Comparison of ENCODE assay signal across 8 mouse cellular contexts in the genomic region with DNA sequence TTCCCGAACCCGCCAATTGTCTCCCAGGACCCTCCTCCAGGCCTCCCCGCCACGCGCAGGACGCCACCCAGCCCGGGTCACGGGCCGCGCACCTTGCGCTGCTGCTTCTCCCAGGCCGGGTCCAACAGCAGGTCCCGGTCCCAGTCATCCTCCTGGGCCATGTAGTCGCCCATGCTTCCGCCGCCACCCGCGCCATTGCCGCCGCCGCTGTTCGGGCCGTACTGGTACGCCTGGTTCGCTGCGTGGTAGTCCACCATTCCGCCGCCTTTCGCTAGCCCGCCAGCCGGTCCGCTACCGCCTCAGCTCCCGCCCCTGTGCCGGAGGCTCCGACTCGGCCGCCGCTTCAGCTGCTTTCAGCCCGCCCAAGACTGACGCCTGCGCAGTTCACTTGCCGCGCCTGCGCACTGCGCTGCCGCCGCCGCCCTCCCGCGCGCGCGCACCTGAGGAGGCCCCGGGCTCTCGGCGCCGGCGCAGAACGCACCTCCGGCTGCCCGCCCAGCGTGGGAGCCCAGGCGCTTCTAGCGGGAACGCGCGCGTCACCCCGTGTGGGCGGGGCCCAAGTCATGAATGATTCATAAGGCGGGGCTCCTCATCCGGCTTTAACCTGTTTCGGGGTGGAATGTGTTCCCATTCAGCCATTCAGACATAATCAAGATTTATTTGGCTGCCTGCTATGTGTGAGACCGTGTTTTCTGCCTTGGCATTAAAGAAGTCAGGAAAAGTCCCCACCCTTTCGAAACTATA. TPM values are rescaled to one million over a fixed set of nuclear protein-coding genes. Genes with fewer than 3 reads are reported as not detected.
A peak's percentile ranks its signal among the peaks of the same experiment; 100 is the strongest.
DNase-seq lines count a peak whose midpoint lies in the region; ATAC-seq and TF ChIP-seq lines count a peak whose summit lies in the region.

TSS of gene Actn4 (minus strand) at position 414 of the 744 bp plus-strand sequence.

- peaks cover 2% of the 10 kb centered on the region for H3K4me1 ChIP-seq in bone marrow, adult 2 months (ENCODE audit: control insufficient read depth, insufficient read depth, low read length)
- peaks cover 39% of the 10 kb centered on the region for H3K4me1 ChIP-seq in embryonic facial prominence, embryonic 15.5 days
- peaks cover 37% of the 10 kb centered on the region for H3K4me1 ChIP-seq in kidney, embryonic 14.5 days (ENCODE audit: control insufficient read depth, insufficient read depth, low read length)
- H3K4me1 ChIP-seq in limb, embryonic 15.5 days = peaks cover 46% of the 10 kb centered on the region

- ATAC-seq in embryonic facial prominence, embryonic 15.5 days (ENCODE audit: insufficient number of reproducible peaks, low FRiP score, low TSS enrichment, low read depth) = peak; percentile 95
- peak; percentile 90 for ATAC-seq in kidney, embryonic 14.5 days (ENCODE audit: low FRiP score, low TSS enrichment)
- peak; percentile 92 for ATAC-seq in limb, embryonic 15.5 days (ENCODE audit: insufficient number of reproducible peaks, low FRiP score, low TSS enrichment, low read depth)

- no peaks in the 10 kb centered on the region for H3K36me3 ChIP-seq in embryonic facial prominence, embryonic 15.5 days
- H3K36me3 ChIP-seq in kidney, embryonic 14.5 days (ENCODE audit: control insufficient read depth, insufficient read depth, low read length) = no peaks in the 10 kb centered on the region
- H3K36me3 ChIP-seq in limb, embryonic 15.5 days = no peaks in the 10 kb centered on the region

- peak; percentile 99 for TF ChIP-seq POLR2A in bone marrow, adult 2 months (IDR thresholded peaks at IDR 0.05; ENCODE audit: borderline replicate concordance, control insufficient read depth, low read depth, low read length)

- no peaks in the 10 kb centered on the region for H3K9me3 ChIP-seq in embryonic facial prominence, embryonic 15.5 days (replicated peaks)
- no peaks in the 10 kb centered on the region for H3K9me3 ChIP-seq in kidney, embryonic 14.5 days (ENCODE audit: control insufficient read depth, low read length)
- H3K9me3 ChIP-seq in limb, embryonic 15.5 days = no peaks in the 10 kb centered on the region

- DNase-seq in 416B (ENCODE audit: low read depth) = peak; percentile 98
- peak; percentile 99 to 100 for DNase-seq in heart, adult 9 months (ENCODE audit: low spot score in 2 of 2)
- DNase-seq in monocyte, adult 2 months (ENCODE audit: low read depth in 1 of 2, low spot score in 2 of 2) = peak; percentile 97 to 98
- DNase-seq in spleen, postnatal 36 days (ENCODE audit: low spot score in 2 of 2) = peak; percentile 99

- H3K9ac ChIP-seq in embryonic facial prominence, embryonic 15.5 days = peak within 1 kb of the TSS; percentile 94
- H3K9ac ChIP-seq in kidney, embryonic 14.5 days (ENCODE audit: low read depth, low read length) = peak within 1 kb of the TSS; percentile 95
- H3K9ac ChIP-seq in limb, embryonic 15.5 days = peak within 1 kb of the TSS; percentile 98

- H3K4me2 ChIP-seq in embryonic facial prominence, embryonic 15.5 days (replicated peaks) = peak within 1 kb of the TSS; percentile 80
- peak within 1 kb of the TSS; percentile 90 for H3K4me2 ChIP-seq in kidney, embryonic 14.5 days (replicated peaks; ENCODE audit: low read depth, low read length)
- peak within 1 kb of the TSS; percentile 79 for H3K4me2 ChIP-seq in limb, embryonic 15.5 days

- H3K27me3 ChIP-seq in embryonic facial prominence, embryonic 15.5 days = no peaks in the 10 kb centered on the region
- H3K27me3 ChIP-seq in kidney, embryonic 14.5 days (ENCODE audit: control insufficient read depth, insufficient read depth, low read length) = no peaks in the 10 kb centered on the region
- no peaks in the 10 kb centered on the region for H3K27me3 ChIP-seq in limb, embryonic 15.5 days

- peak within 1 kb of the TSS; percentile 93 for H3K4me3 ChIP-seq in bone marrow, adult 2 months (replicated peaks; ENCODE audit: control insufficient read depth, low read depth, low read length)
- peak within 1 kb of the TSS; percentile 87 for H3K4me3 ChIP-seq in embryonic facial prominence, embryonic 15.5 days (replicated peaks)
- H3K4me3 ChIP-seq in kidney, embryonic 14.5 days (ENCODE audit: low read length) = peak within 1 kb of the TSS; percentile 100
- H3K4me3 ChIP-seq in limb, embryonic 15.5 days = peak within 1 kb of the TSS; percentile 99

- H3K27ac ChIP-seq in bone marrow, adult 2 months (ENCODE audit: control insufficient read depth, insufficient read depth, low read depth, low read length, poor library complexity) = peak within 1 kb of the TSS; percentile 90
- H3K27ac ChIP-seq in embryonic facial prominence, embryonic 15.5 days (replicated peaks) = peak within 1 kb of the TSS; percentile 80
- peak within 1 kb of the TSS; percentile 83 for H3K27ac ChIP-seq in kidney, embryonic 14.5 days (ENCODE audit: low read depth, low read length)
- H3K27ac ChIP-seq in limb, embryonic 15.5 days = peak within 1 kb of the TSS; percentile 92

- no peak for TF ChIP-seq CTCF in bone marrow, adult 2 months (IDR thresholded peaks at IDR 0.05; ENCODE audit: control insufficient read depth, insufficient read depth, low read length)

- under 1% methylated on average over 76 of the region's 76 CpGs for WGBS in bone marrow, adult 2 months
- under 1% methylated on average over 76 of the region's 76 CpGs for WGBS in embryonic facial prominence, embryonic 15.5 days
- WGBS in kidney, embryonic 14.5 days = under 1% methylated on average over 71 of the region's 76 CpGs
- under 1% methylated on average over 76 of the region's 76 CpGs for WGBS in limb, embryonic 15.5 days

RNA-seq across cellular contexts. Expression of gene Actn4, which starts in this region (rescaled TPM):
- 60.5 and 66.0 TPM in 2 replicates for polyA plus RNA-seq in bone marrow, adult 2 months (2011; ENCODE audit: insufficient read depth, insufficient read length, low replicate concordance, missing spikeins)
- polyA plus RNA-seq in embryonic facial prominence, embryonic 15.5 days (2015; fragmentation: Nextera tagmentation; extraction: Ambion mirVana) = 321 and 328 TPM in 2 replicates
- polyA plus RNA-seq in kidney, embryonic 14.5 days (2014; fragmentation: Nextera tagmentation; extraction: Ambion mirVana) = 176 and 239 TPM in 2 replicates
- 347 and 359 TPM in 2 replicates for polyA plus RNA-seq in limb, embryonic 15.5 days (2015; fragmentation: Nextera tagmentation; extraction: Ambion mirVana)

Comparison
In these comparisons a context has a peak if more than half of its experiments do, and no peak if none do; other contexts are left out.
1. Peak in every context shown above with its lines: DNase-seq, ATAC-seq, H3K4me3 ChIP-seq and H3K27ac ChIP-seq.